Mouse (Mus musculus) embryonic facial prominence, embryonic 14.5 days (tissue): ENCODE results near the gene Snx21. TPM values are rescaled to one million over a fixed set of nuclear protein-coding genes. Genes with fewer than 3 reads are reported as not detected.
A peak's percentile ranks its signal among the peaks of the same experiment; 100 is the strongest.

ENCODE experiments used
- ATAC-seq: fragments of 200-750 bp; cut with Nextera tagmentation; 2 replicates; pipeline ENCODE4 v1.8.0; 2017; ENCODE audit warnings: low read depth, moderate number of reproducible peaks, moderate TSS enrichment
- DNase-seq: peaks from one replicate; pipeline ENCODE4 v3.0.0-alpha.2; 2015; ENCODE audit warnings: low spot score
- H3K27ac ChIP-seq: fragments of 300-500 bp; sonication (generic); replicated peaks from 2 replicates; pipeline ENCODE4 v1.5.1; 2014; ENCODE audit warnings: low read depth, mild to moderate bottlenecking, low read length, moderate library complexity
- H3K27me3 ChIP-seq: fragments of 300-500 bp; sonication (generic); replicated peaks from 2 replicates; pipeline ENCODE4 v1.6.1; 2014; ENCODE audit warnings: low read length; ENCODE audit not compliant: control insufficient read depth, insufficient read depth
- H3K36me3 ChIP-seq: fragments of 300-500 bp; sonication (generic); 2 replicates; pipeline ENCODE4 v1.6.1; 2014; ENCODE audit warnings: low read length, mixed read lengths; ENCODE audit not compliant: control insufficient read depth, insufficient read depth
- H3K4me1 ChIP-seq: fragments of 300-500 bp; sonication (generic); 2 replicates; pipeline ENCODE4 v1.6.1; 2014; ENCODE audit warnings: antibody characterized with exemption, low read length; ENCODE audit not compliant: control insufficient read depth, insufficient read depth
- H3K4me2 ChIP-seq: fragments of 300-500 bp; sonication (generic); 2 replicates; pipeline ENCODE4 v1.6.1; 2014; ENCODE audit warnings: low read depth, mild to moderate bottlenecking, low read length, moderate library complexity, mixed read lengths
- H3K4me3 ChIP-seq: fragments of 300-500 bp; sonication (generic); 2 replicates; pipeline ENCODE4 v1.5.1; 2014; ENCODE audit warnings: low read depth, mild to moderate bottlenecking, low read length
- H3K9ac ChIP-seq: fragments of 300-500 bp; sonication (generic); 2 replicates; pipeline ENCODE4 v1.6.1; 2014; ENCODE audit warnings: low read depth, mild to moderate bottlenecking, low read length, moderate library complexity, mixed read lengths
- H3K9me3 ChIP-seq: fragments of 300-500 bp; sonication (generic); 2 replicates; pipeline ENCODE4 v1.6.1; 2016; ENCODE audit warnings: low read length; ENCODE audit not compliant: control insufficient read depth
- WGBS: fragments of 180-500 bp; shearing (Covaris S2); extraction: QIAGEN DNeasy Blood & Tissue Kit; methylation state at CpG from one replicate; pipeline ENCODE4 v1.1.7; 2014; 5-methylcytosine and 5-hydroxymethylcytosine counted together
- polyA plus RNA-seq: library from polyadenylated mRNA; unstranded; fragments of >200 nt; fragmentation: Nextera tagmentation; extraction: Ambion mirVana; gene quantifications from 2 replicates; pipeline ENCODE4 v1.2.1, GENCODE M21; 2014

Gene Snx21
- polyA plus RNA-seq, 1 experiment from 2014 or later, result 28.3 TPM

GRCm38 (mm10) chr2:164786388-164786885, 814 bp downstream of the Snx21 start:
- Histone ChIP-seq H3K9me3 (no peaks in the 10 kb centered on the region), H3K4me1 (peaks cover 8% of the 10 kb centered on the region), H3K4me2 (peak overlapping the region; percentile 87), H3K9ac (peak overlapping the region; percentile 83), H3K27ac (peak overlapping the region; percentile 82), H3K27me3 (no peaks in the 10 kb centered on the region), H3K4me3 (peak overlapping the region; percentile 66), H3K36me3 (peaks cover 25% of the 10 kb centered on the region; the same call in 1 of the 2 replicates)
- 0 out of 2 replicates have a peak, but pooled peaks have one; percentile 6 for ATAC-seq
- 7% methylated on average over 15 of the region's 15 CpGs for WGBS
- peak; percentile 47 for DNase-seq

GRCm38 (mm10) chr2:164787032-164787431, 1.4 kb downstream of the Snx21 start:
- H3K9ac ChIP-seq, result peak overlapping the region; percentile 83; the same call in 1 of the 2 replicates
- H3K27ac ChIP-seq, result no peak overlapping the region
- DNase-seq, result no peak
- 75% methylated on average over 3 of the region's 3 CpGs for WGBS
- peak overlapping the region; percentile 66 for H3K4me3 ChIP-seq
- no peak for ATAC-seq
- H3K4me1 ChIP-seq, result peaks cover 8% of the 10 kb centered on the region
- no peaks in the 10 kb centered on the region for H3K9me3 ChIP-seq
- H3K36me3 ChIP-seq, result peaks cover 30% of the 10 kb centered on the region
- no peaks in the 10 kb centered on the region for H3K27me3 ChIP-seq
- peak overlapping the region; percentile 87 for H3K4me2 ChIP-seq

- H3K27me3 ChIP-seq, result no peaks in the 10 kb centered on the region
- H3K4me1 ChIP-seq, result peaks cover 8% of the 10 kb centered on the region
- peaks cover 38% of the 10 kb centered on the region for H3K36me3 ChIP-seq
- H3K27ac ChIP-seq, result no peak overlapping the region
- WGBS, result 72% methylated on average over 10 of the region's 10 CpGs
- no peaks in the 10 kb centered on the region for H3K9me3 ChIP-seq
- H3K4me3 ChIP-seq, result peak overlapping the region; percentile 10; the same call in 1 of the 2 replicates
- H3K4me2 ChIP-seq, result peak overlapping the region; percentile 87
- H3K9ac ChIP-seq, result no peak overlapping the region
- DNase-seq (no peak), ATAC-seq (no peak)
These were observed 2.2 kb downstream of the Snx21 start for GRCm38 (mm10) chr2:164787779-164788178.

- Histone ChIP-seq H3K4me1 (peaks cover 8% of the 10 kb centered on the region), H3K27ac (no peak overlapping the region), H3K4me2 (no peak overlapping the region), H3K9ac (no peak overlapping the region), H3K4me3 (no peak overlapping the region), H3K27me3 (no peaks in the 10 kb centered on the region), H3K9me3 (no peaks in the 10 kb centered on the region), H3K36me3 (peaks cover 44% of the 10 kb centered on the region)
- 73% methylated on average over 4 of the region's 4 CpGs for WGBS
- no peak for ATAC-seq
- no peak for DNase-seq
These were observed 2.8 kb downstream of the Snx21 start for GRCm38 (mm10) chr2:164788411-164788810.

- H3K36me3 ChIP-seq, result peaks cover 62% of the 10 kb centered on the region
- H3K9me3 ChIP-seq, result no peaks in the 10 kb centered on the region
- H3K9ac ChIP-seq, result no peak overlapping the region
- H3K27ac ChIP-seq, result no peak overlapping the region
- no peaks in the 10 kb centered on the region for H3K27me3 ChIP-seq
- DNase-seq (no peak), ATAC-seq (no peak)
- no peak overlapping the region for H3K4me3 ChIP-seq
- WGBS, result 72% methylated on average over 4 of the region's 4 CpGs
- no peak overlapping the region for H3K4me2 ChIP-seq
- peaks cover 8% of the 10 kb centered on the region for H3K4me1 ChIP-seq
These were observed 4.8 kb downstream of the Snx21 start for GRCm38 (mm10) chr2:164790451-164790850.

- no peak for ATAC-seq
- Histone ChIP-seq H3K9me3 (no peaks in the 10 kb centered on the region), H3K36me3 (peaks cover 76% of the 10 kb centered on the region), H3K4me1 (peaks cover 3% of the 10 kb centered on the region; the same call in 1 of the 2 replicates), H3K27me3 (no peaks in the 10 kb centered on the region), H3K4me3 (no peak overlapping the region), H3K4me2 (no peak overlapping the region), H3K27ac (no peak overlapping the region), H3K9ac (no peak overlapping the region; the same call in 1 of the 2 replicates)
- 91% methylated on average over 18 of the region's 18 CpGs for WGBS
- no peak for DNase-seq
These were observed 6.2 kb downstream of the Snx21 start for GRCm38 (mm10) chr2:164791841-164792261.

- ATAC-seq (no peak), DNase-seq (no peak)
- no peak overlapping the region for H3K4me3 ChIP-seq
- H3K36me3 ChIP-seq, result peaks cover 81% of the 10 kb centered on the region
- no peak overlapping the region for H3K9ac ChIP-seq
- no peaks in the 10 kb centered on the region for H3K4me1 ChIP-seq
- no peaks in the 10 kb centered on the region for H3K9me3 ChIP-seq
- H3K4me2 ChIP-seq, result no peak overlapping the region
- H3K27ac ChIP-seq, result no peak overlapping the region
- H3K27me3 ChIP-seq, result no peaks in the 10 kb centered on the region
- WGBS, result 91% methylated on average over 12 of the region's 12 CpGs
These were observed 7.0 kb downstream of the Snx21 start for GRCm38 (mm10) chr2:164792400-164793190.

- no peak overlapping the region for H3K4me3 ChIP-seq
- H3K4me1 ChIP-seq, result no peaks in the 10 kb centered on the region
- DNase-seq (peak; percentile 47), ATAC-seq (no peak)
- no peaks in the 10 kb centered on the region for H3K27me3 ChIP-seq
- no peak overlapping the region for H3K27ac ChIP-seq
- WGBS, result 79% methylated on average over 3 of the region's 3 CpGs
- H3K9ac ChIP-seq, result no peak overlapping the region
- no peaks in the 10 kb centered on the region for H3K9me3 ChIP-seq
- no peak overlapping the region for H3K4me2 ChIP-seq
- peaks cover 87% of the 10 kb centered on the region for H3K36me3 ChIP-seq
These were observed 7.6 kb downstream of the Snx21 start for GRCm38 (mm10) chr2:164793236-164793635.
